Mouse (Mus musculus) adrenal gland, adult 2 months (tissue): ENCODE measurements around the gene Trnau1ap. TPM values are rescaled to one million over a fixed set of nuclear protein-coding genes. Genes with fewer than 3 reads are reported as not detected.

ENCODE experiments used
- polyA plus RNA-seq: library from polyadenylated mRNA; depleted of rRNA; stranded (reverse); fragments of >200 nt; gene quantifications from 2 replicates; pipeline ENCODE4 v1.2.3, GENCODE M21; 2012; rRNA removed
- total RNA-seq, 2 experiments: library from RNA; stranded (reverse); gene quantifications; 2 replicates each; pipeline ENCODE4 v1.2.3; 2021

Trnau1ap gene
- total and polyA plus RNA-seq, 3 experiments: 14.9 to 36.4 (median 31.6) TPM

Other genes starting within 250 kb of the Trnau1ap start
- gene Oprd1, start 185.1 kb downstream of the Trnau1ap start, total RNA-seq: under 1 TPM; 0.63 to 0.90 TPM
- gene Oprd1, start 185.1 kb downstream of the Trnau1ap start, polyA plus RNA-seq: 1.3 and 1.6 TPM in 2 replicates
- gene Ythdf2, start 117.2 kb downstream of the Trnau1ap start, total RNA-seq: 10 to 100 TPM; 48.5 to 64.4 TPM
- gene Ythdf2, start 117.2 kb downstream of the Trnau1ap start, polyA plus RNA-seq: 17.2 and 19.9 TPM in 2 replicates
- gene Gmeb1, start 67.9 kb downstream of the Trnau1ap start, total RNA-seq: 10 to 100 TPM; 16.2 to 19.5 TPM
- gene Gmeb1, start 67.9 kb downstream of the Trnau1ap start, polyA plus RNA-seq: 8.5 and 12.2 TPM in 2 replicates
- gene Taf12, start 55.2 kb downstream of the Trnau1ap start, total RNA-seq: 10 to 100 TPM; 28.3 to 41.5 TPM
- gene Taf12, start 55.2 kb downstream of the Trnau1ap start, polyA plus RNA-seq: 1.5 and 2.5 TPM in 2 replicates
- gene Rab42, start 26.2 kb downstream of the Trnau1ap start, total RNA-seq: 1 to 10 TPM; 1.4 to 3.0 TPM
- 3.2 and 3.3 TPM in 2 replicates for gene Rab42, start 26.2 kb downstream of the Trnau1ap start, polyA plus RNA-seq
- 10 to 100 TPM; 12.4 to 16.9 TPM for gene Rcc1, start 24.1 kb upstream of the Trnau1ap start, total RNA-seq
- gene Rcc1, start 24.1 kb upstream of the Trnau1ap start, polyA plus RNA-seq: 4.3 TPM in 2 replicates
- gene Phactr4, start 93.0 kb upstream of the Trnau1ap start, total RNA-seq: 10 to 100 TPM; 47.0 to 79.3 TPM
- gene Phactr4, start 93.0 kb upstream of the Trnau1ap start, polyA plus RNA-seq: 8.9 and 12.5 TPM in 2 replicates
- 1 to 10 TPM; 7.1 to 7.9 TPM for gene Med18, start 134.4 kb upstream of the Trnau1ap start, total RNA-seq
- gene Med18, start 134.4 kb upstream of the Trnau1ap start, polyA plus RNA-seq: 1.5 and 2.2 TPM in 2 replicates
- gene Sesn2, start 181.0 kb upstream of the Trnau1ap start, total RNA-seq: 10 to 100 TPM; 15.6 to 32.1 TPM
- 16.3 and 20.1 TPM in 2 replicates for gene Sesn2, start 181.0 kb upstream of the Trnau1ap start, polyA plus RNA-seq
- 100 to 1,000 TPM; 369 to 456 TPM for gene Atpif1, start 204.1 kb upstream of the Trnau1ap start, total RNA-seq
- gene Atpif1, start 204.1 kb upstream of the Trnau1ap start, polyA plus RNA-seq: 31.5 and 38.6 TPM in 2 replicates
- 100 to 1,000 TPM in 1 of 2 experiments, 10 to 100 TPM in 1; 93.2 to 112 TPM for gene Dnajc8, start 206.0 kb upstream of the Trnau1ap start, total RNA-seq
- gene Dnajc8, start 206.0 kb upstream of the Trnau1ap start, polyA plus RNA-seq: 8.5 and 11.2 TPM in 2 replicates
- gene Ptafr, start 234.5 kb upstream of the Trnau1ap start, total RNA-seq: 1 to 10 TPM in 1 of 2 experiments, under 1 TPM in 1; 0.98 to 3.2 TPM
- 1.6 and 2.2 TPM in 2 replicates for gene Ptafr, start 234.5 kb upstream of the Trnau1ap start, polyA plus RNA-seq